Mouse (Mus musculus) hindbrain, embryonic 14.5 days (tissue): ENCODE measurements at regions not wholly inside any gene's neighbourhood (a gene's known extent, or its start where the extent isn't known, plus 50 kb on each side); places are given as distances from the start of the nearest gene placed in this dataset.
"Not testable (repeated sequence)": the region's sequence is repeated elsewhere in the genome, so short reads cannot be mapped to it uniquely, and the experiment has no call there.

ENCODE experiments used
- ATAC-seq: fragments of 200-750 bp; cut with Nextera tagmentation; 2 replicates; pipeline ENCODE4 v1.8.0; 2017; ENCODE audit warnings: moderate number of reproducible peaks, mild to moderate bottlenecking, moderate TSS enrichment, moderate library complexity; ENCODE audit not compliant: low FRiP score
- DNase-seq: peaks from one replicate; pipeline ENCODE4 v3.0.0-alpha.2; 2015; ENCODE audit warnings: low spot score
- H3K27ac ChIP-seq: fragments of 300-500 bp; sonication (generic); 2 replicates; pipeline ENCODE4 v1.5.1; 2014; ENCODE audit warnings: mild to moderate bottlenecking, moderate library complexity
- H3K27me3 ChIP-seq: fragments of 300-500 bp; sonication (generic); 2 replicates; pipeline ENCODE4 v1.6.1; 2014; ENCODE audit warnings: mild to moderate bottlenecking, low read length, mixed read lengths; ENCODE audit not compliant: control insufficient read depth, insufficient read depth
- H3K36me3 ChIP-seq: fragments of 300-500 bp; sonication (generic); replicated peaks from 2 replicates; pipeline ENCODE4 v1.6.1; 2014; ENCODE audit not compliant: control insufficient read depth, insufficient read depth
- H3K4me1 ChIP-seq: fragments of 300-500 bp; sonication (generic); replicated peaks from 2 replicates; pipeline ENCODE4 v1.6.1; 2014; ENCODE audit warnings: antibody characterized with exemption, low read length, mixed read lengths; ENCODE audit not compliant: control insufficient read depth, insufficient read depth
- H3K4me2 ChIP-seq: fragments of 300-500 bp; sonication (generic); replicated peaks from 2 replicates; pipeline ENCODE4 v1.6.1; 2014; ENCODE audit warnings: mild to moderate bottlenecking, moderate library complexity
- H3K4me3 ChIP-seq: fragments of 300-500 bp; sonication (generic); replicated peaks from 2 replicates; pipeline ENCODE4 v1.5.1; 2014; ENCODE audit warnings: mild to moderate bottlenecking, low read length
- H3K9ac ChIP-seq: fragments of 300-500 bp; sonication (generic); 2 replicates; pipeline ENCODE4 v1.6.1; 2014
- H3K9me3 ChIP-seq: fragments of 300-500 bp; sonication (generic); 2 replicates; pipeline ENCODE4 v1.6.1; 2016; ENCODE audit warnings: low read length; ENCODE audit not compliant: control insufficient read depth
- WGBS: fragments of 180-500 bp; shearing (Covaris S2); extraction: QIAGEN DNeasy Blood & Tissue Kit; methylation state at CpG from one replicate; pipeline ENCODE4 v1.1.7; 2014; 5-methylcytosine and 5-hydroxymethylcytosine counted together

- no peak overlapping the region for H3K4me3 ChIP-seq
- no peak overlapping the region for H3K9ac ChIP-seq
- ATAC-seq (no peak), DNase-seq (no peak)
- H3K36me3 ChIP-seq, result no peaks in the 10 kb centered on the region
- H3K4me2 ChIP-seq, result no peak overlapping the region
- H3K27me3 ChIP-seq, result no peaks in the 10 kb centered on the region
- H3K4me1 ChIP-seq, result no peaks in the 10 kb centered on the region
- no peak overlapping the region for H3K27ac ChIP-seq
- 67% methylated on average over 7 of the region's 7 CpGs for WGBS
- no peaks in the 10 kb centered on the region for H3K9me3 ChIP-seq
Observed at GRCm38 (mm10) chr14:116698437-116698836, 226.7 kb upstream of the Gpc6 start.

GRCm38 (mm10) chr14:116734596-116734995 is 190.5 kb upstream of the Gpc6 start:
- WGBS, result 81% methylated on average over 6 of the region's 6 CpGs

GRCm38 (mm10) chr14:116754438-116755157 is 170.5 kb upstream of the Gpc6 start:
- Histone ChIP-seq H3K4me1 (no peaks in the 10 kb centered on the region), H3K9me3 (no peaks in the 10 kb centered on the region), H3K9ac (no peak overlapping the region), H3K27ac (no peak overlapping the region), H3K4me3 (no peak overlapping the region), H3K4me2 (no peak overlapping the region), H3K27me3 (no peaks in the 10 kb centered on the region), H3K36me3 (no peaks in the 10 kb centered on the region)
- ATAC-seq, result no peak
- DNase-seq, result no peak
- 73% methylated on average over 7 of the region's 7 CpGs for WGBS

More at GRCm38 (mm10) chr14:116734596-116734995, 190.5 kb upstream of the Gpc6 start:
- H3K9ac ChIP-seq, H3K4me3 ChIP-seq, H3K27ac ChIP-seq, ATAC-seq, H3K4me2 ChIP-seq, H3K4me1 ChIP-seq, H3K27me3 ChIP-seq, H3K9me3 ChIP-seq, DNase-seq, H3K36me3 ChIP-seq: not testable (repeated sequence)

- Histone ChIP-seq H3K27me3 (no peaks in the 10 kb centered on the region), H3K9me3 (no peaks in the 10 kb centered on the region), H3K4me2 (no peak overlapping the region), H3K4me1 (no peaks in the 10 kb centered on the region), H3K9ac (no peak overlapping the region), H3K27ac (no peak overlapping the region), H3K36me3 (no peaks in the 10 kb centered on the region), H3K4me3 (no peak overlapping the region)
- no peak for ATAC-seq
- WGBS, result 57% methylated on average over 2 of the region's 2 CpGs
- no peak for DNase-seq
Observed at GRCm38 (mm10) chr14:116761429-116761828, 163.7 kb upstream of the Gpc6 start.

DNA sequence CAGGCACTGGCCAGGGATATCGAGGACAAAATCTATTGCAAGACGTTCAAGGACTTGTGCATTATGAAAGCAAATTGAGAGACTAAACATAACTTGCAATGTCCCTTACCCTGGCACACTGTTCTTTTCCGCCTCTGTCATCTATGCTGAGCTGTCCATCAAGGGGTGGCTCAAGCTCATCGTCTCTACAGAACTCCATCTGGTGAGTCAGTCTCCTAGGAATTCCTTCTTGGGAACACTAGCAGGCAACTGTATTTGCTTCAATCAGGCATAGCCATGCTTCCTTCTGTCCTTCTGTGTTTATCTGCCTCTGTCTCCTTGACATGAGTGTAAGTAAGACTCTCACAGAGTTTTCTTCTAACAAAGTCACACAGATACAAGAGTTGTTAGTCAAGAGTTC is 154.0 kb upstream of the Gpc6 start:
- Histone ChIP-seq H3K9ac (no peak overlapping the region), H3K27me3 (no peaks in the 10 kb centered on the region), H3K36me3 (no peaks in the 10 kb centered on the region), H3K4me1 (no peaks in the 10 kb centered on the region), H3K27ac (no peak overlapping the region), H3K9me3 (no peaks in the 10 kb centered on the region), H3K4me3 (no peak overlapping the region), H3K4me2 (no peak overlapping the region)
- no peak for ATAC-seq
- no peak for DNase-seq
- 89% methylated on average over 4 of the region's 4 CpGs for WGBS

GRCm38 (mm10) chr14:116771671-116772070 is 153.4 kb upstream of the Gpc6 start:
- H3K9me3 ChIP-seq, result no peaks in the 10 kb centered on the region
- H3K4me1 ChIP-seq, result no peaks in the 10 kb centered on the region
- no peak overlapping the region for H3K4me2 ChIP-seq
- no peak for DNase-seq
- no peaks in the 10 kb centered on the region for H3K36me3 ChIP-seq
- no peak overlapping the region for H3K9ac ChIP-seq
- WGBS, result 89% methylated on average over 3 of the region's 3 CpGs
- no peak for ATAC-seq
- H3K27ac ChIP-seq, result no peak overlapping the region
- no peaks in the 10 kb centered on the region for H3K27me3 ChIP-seq
- no peak overlapping the region for H3K4me3 ChIP-seq

DNA sequence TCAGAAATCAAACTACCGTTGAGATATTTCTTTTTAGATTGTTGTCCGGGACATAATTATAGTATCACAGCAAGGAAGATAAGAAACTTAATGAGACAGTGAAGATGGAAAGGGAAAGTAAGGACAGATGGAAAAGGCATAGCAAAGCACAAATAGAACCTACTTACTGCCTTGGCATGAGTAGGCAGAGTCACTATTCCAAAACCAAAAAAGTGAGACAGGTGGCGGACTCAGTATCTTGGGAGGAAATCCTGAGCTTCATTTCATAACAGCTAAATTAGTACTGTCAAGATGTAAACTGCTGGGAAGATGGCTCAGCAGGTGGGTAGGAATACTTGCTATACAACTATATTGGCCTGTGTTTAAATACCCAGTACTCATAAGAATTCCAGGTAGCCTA is 145.5 kb upstream of the Gpc6 start:
- ATAC-seq (no peak), DNase-seq (no peak)
- H3K4me1 ChIP-seq, result no peaks in the 10 kb centered on the region
- no peak overlapping the region for H3K4me2 ChIP-seq
- H3K36me3 ChIP-seq, result no peaks in the 10 kb centered on the region
- H3K27ac ChIP-seq, result no peak overlapping the region
- H3K9ac ChIP-seq, result no peak overlapping the region
- no peak overlapping the region for H3K4me3 ChIP-seq
- no peaks in the 10 kb centered on the region for H3K27me3 ChIP-seq
- H3K9me3 ChIP-seq, result no peaks in the 10 kb centered on the region
- WGBS, result 96% methylated on average over 3 of the region's 3 CpGs

DNA sequence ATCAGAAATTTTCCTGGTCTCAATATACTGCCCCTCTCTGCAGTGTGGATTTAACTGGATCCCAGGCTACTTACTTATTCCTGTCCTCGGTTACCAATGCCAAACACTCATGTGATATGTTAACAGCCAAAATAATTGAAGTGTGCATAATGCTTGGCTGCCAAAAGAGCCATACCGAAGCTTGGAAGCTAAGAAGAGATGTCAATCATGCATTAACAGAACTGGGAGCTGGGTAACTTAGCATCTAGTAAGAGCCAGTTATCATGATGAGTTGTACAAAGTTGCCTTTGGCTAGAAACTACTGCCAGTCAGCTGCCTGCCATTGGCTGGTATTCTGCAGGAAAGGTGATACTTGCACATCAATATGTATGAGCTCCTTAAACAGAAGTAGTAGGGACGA is 141.3 kb upstream of the Gpc6 start:
- H3K27me3 ChIP-seq, result no peaks in the 10 kb centered on the region
- H3K9ac ChIP-seq, result no peak overlapping the region
- 62% methylated on average over 3 of the region's 3 CpGs for WGBS
- H3K36me3 ChIP-seq, result no peaks in the 10 kb centered on the region
- no peaks in the 10 kb centered on the region for H3K9me3 ChIP-seq
- no peak overlapping the region for H3K27ac ChIP-seq
- H3K4me1 ChIP-seq, result no peaks in the 10 kb centered on the region
- no peak overlapping the region for H3K4me2 ChIP-seq
- DNase-seq, result no peak
- no peak for ATAC-seq
- H3K4me3 ChIP-seq, result no peak overlapping the region

DNA sequence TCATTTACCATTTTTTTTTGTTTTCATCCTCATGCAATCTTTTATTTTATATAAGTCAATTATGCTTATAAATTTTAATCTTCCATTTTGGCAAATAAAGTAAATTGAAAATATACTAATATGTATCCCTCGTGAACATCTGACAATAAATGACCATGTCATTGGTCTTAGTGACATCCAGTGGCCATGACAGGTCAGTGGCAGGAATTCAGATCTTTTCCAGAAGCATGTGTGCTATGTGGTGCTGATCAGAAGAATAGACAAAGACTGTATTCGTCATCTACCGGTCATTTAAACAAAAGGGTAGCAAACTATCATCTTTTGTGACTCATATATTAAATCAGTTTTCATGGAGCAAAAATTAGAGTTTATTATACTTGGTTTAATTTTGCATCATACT is 118.6 kb upstream of the Gpc6 start:
- 81% methylated on average over 3 of the region's 3 CpGs for WGBS
- no peak for DNase-seq
- no peak for ATAC-seq

GRCm38 (mm10) chr14:116808581-116808980 is 116.5 kb upstream of the Gpc6 start:
- no peak for ATAC-seq
- no peaks in the 10 kb centered on the region for H3K27me3 ChIP-seq
- no peaks in the 10 kb centered on the region for H3K4me1 ChIP-seq
- no peak for DNase-seq
- H3K27ac ChIP-seq, result no peak overlapping the region
- H3K4me2 ChIP-seq, result no peak overlapping the region
- no peaks in the 10 kb centered on the region for H3K36me3 ChIP-seq
- no peak overlapping the region for H3K9ac ChIP-seq
- no peaks in the 10 kb centered on the region for H3K9me3 ChIP-seq
- H3K4me3 ChIP-seq, result no peak overlapping the region

More for the DNA sequence above, 118.6 kb upstream of the Gpc6 start:
- Histone ChIP-seq H3K4me3 (no peak overlapping the region), H3K9me3 (no peaks in the 10 kb centered on the region), H3K4me2 (no peak overlapping the region), H3K4me1 (no peaks in the 10 kb centered on the region), H3K27ac (no peak overlapping the region), H3K9ac (no peak overlapping the region), H3K36me3 (no peaks in the 10 kb centered on the region), H3K27me3 (no peaks in the 10 kb centered on the region)
